Mouse (Mus musculus) lung, postnatal 0 days (tissue): ENCODE measurements around the gene 6430548M08Rik. TPM values are rescaled to one million over a fixed set of nuclear protein-coding genes. Genes with fewer than 3 reads are reported as not detected.

ENCODE experiments used
- ATAC-seq: fragments of 200-750 bp; cut with Nextera tagmentation; 2 replicates; pipeline ENCODE4 v1.8.0; 2017; ENCODE audit warnings: moderate library complexity
- DNase-seq: peaks from one replicate; pipeline ENCODE4 v3.0.0-alpha.2; 2016; ENCODE audit warnings: low spot score
- H3K27ac ChIP-seq: fragments of 300-500 bp; sonication (generic); 2 replicates; pipeline ENCODE4 v1.5.1; 2014; ENCODE audit warnings: antibody characterized with exemption, mild to moderate bottlenecking, low read length, mixed read lengths
- H3K27me3 ChIP-seq: fragments of 300-500 bp; sonication (generic); replicated peaks from 2 replicates; pipeline ENCODE4 v1.6.1; 2014; ENCODE audit warnings: low read length, mixed read lengths; ENCODE audit not compliant: insufficient read depth
- H3K36me3 ChIP-seq: fragments of 300-500 bp; sonication (generic); 2 replicates; pipeline ENCODE4 v1.6.1; 2014; ENCODE audit warnings: low read length, mixed read lengths; ENCODE audit not compliant: insufficient read depth
- H3K4me1 ChIP-seq: fragments of 300-500 bp; sonication (generic); 2 replicates; pipeline ENCODE4 v1.6.1; 2014; ENCODE audit warnings: antibody characterized with exemption, low read depth, low read length, mixed read lengths; ENCODE audit not compliant: insufficient read depth
- H3K4me2 ChIP-seq: fragments of 300-500 bp; sonication (generic); replicated peaks from 2 replicates; pipeline ENCODE4 v1.6.1; 2014; ENCODE audit warnings: low read depth, mild to moderate bottlenecking, low read length, moderate library complexity, mixed read lengths
- H3K4me3 ChIP-seq: fragments of 300-500 bp; sonication (generic); 2 replicates; pipeline ENCODE4 v1.5.1; 2014; ENCODE audit warnings: low read depth, low read length
- H3K9ac ChIP-seq: fragments of 300-500 bp; sonication (generic); replicated peaks from 2 replicates; pipeline ENCODE4 v1.6.1; 2014; ENCODE audit warnings: low read depth, mild to moderate bottlenecking
- H3K9me3 ChIP-seq: fragments of 300-500 bp; sonication (generic); 2 replicates; pipeline ENCODE4 v1.6.1; 2016; ENCODE audit warnings: low read length, mixed read lengths
- CTCF ChIP-seq: IDR thresholded peaks from 2 replicates; pipeline ENCODE4 v1.5.1; 2016; ENCODE audit warnings: antibody characterized with exemption, mild to moderate bottlenecking
- EP300 ChIP-seq: IDR thresholded peaks from 2 replicates; pipeline ENCODE4 v1.6.1; 2016; ENCODE audit warnings: antibody characterized with exemption, mild to moderate bottlenecking, control low read depth
- WGBS: fragments of 180-500 bp; shearing (Covaris S2); extraction: QIAGEN DNeasy Blood & Tissue Kit; methylation state at CpG from one replicate; pipeline ENCODE4 v1.1.7; 2014; 5-methylcytosine and 5-hydroxymethylcytosine counted together
- polyA plus RNA-seq: library from polyadenylated mRNA; unstranded; fragments of >200 nt; fragmentation: Nextera tagmentation; extraction: Ambion mirVana; gene quantifications from 2 replicates; pipeline ENCODE4 v1.2.1, GENCODE M21; 2015

The 6430548M08Rik gene
- polyA plus RNA-seq, 1 experiment from 2014 or later, result 16.3 TPM

DNA sequence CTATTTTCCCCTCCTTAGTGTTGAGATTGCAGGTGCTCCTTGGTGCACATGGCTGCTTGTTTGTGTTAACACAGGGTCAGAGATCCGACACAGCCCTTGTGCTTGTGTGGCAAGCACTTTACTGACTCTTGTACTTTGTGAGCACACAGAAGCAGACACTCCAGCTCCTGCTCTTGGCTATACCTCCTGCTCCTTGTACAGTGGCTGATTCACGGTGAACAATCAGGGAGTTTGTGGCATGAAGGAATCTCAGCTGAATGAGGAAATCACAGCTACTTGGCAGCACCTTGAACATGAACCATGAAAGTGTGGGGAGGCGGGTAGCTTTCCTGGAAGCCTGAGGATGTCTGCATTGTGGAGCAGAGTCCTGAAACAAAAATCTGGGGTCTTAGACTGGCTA lies 26.8 kb downstream of the 6430548M08Rik start:
- no peaks in the 10 kb centered on the region for H3K9me3 ChIP-seq
- peaks cover 6% of the 10 kb centered on the region; the same call in 1 of the 2 replicates for H3K4me1 ChIP-seq
- TF ChIP-seq EP300 (peak; percentile 21; the same call in 1 of the 2 replicates), CTCF (no peak)
- no peak overlapping the region for H3K27ac ChIP-seq
- H3K4me2 ChIP-seq, result no peak overlapping the region
- no peak overlapping the region for H3K4me3 ChIP-seq
- no peak overlapping the region for H3K9ac ChIP-seq
- no peaks in the 10 kb centered on the region for H3K36me3 ChIP-seq
- WGBS, result 56% methylated on average over 3 of the region's 3 CpGs
- peak; percentile 91 for DNase-seq
- peak; percentile 83 for ATAC-seq
- peaks cover 9% of the 10 kb centered on the region; the same call in 1 of the 2 replicates for H3K27me3 ChIP-seq

DNA sequence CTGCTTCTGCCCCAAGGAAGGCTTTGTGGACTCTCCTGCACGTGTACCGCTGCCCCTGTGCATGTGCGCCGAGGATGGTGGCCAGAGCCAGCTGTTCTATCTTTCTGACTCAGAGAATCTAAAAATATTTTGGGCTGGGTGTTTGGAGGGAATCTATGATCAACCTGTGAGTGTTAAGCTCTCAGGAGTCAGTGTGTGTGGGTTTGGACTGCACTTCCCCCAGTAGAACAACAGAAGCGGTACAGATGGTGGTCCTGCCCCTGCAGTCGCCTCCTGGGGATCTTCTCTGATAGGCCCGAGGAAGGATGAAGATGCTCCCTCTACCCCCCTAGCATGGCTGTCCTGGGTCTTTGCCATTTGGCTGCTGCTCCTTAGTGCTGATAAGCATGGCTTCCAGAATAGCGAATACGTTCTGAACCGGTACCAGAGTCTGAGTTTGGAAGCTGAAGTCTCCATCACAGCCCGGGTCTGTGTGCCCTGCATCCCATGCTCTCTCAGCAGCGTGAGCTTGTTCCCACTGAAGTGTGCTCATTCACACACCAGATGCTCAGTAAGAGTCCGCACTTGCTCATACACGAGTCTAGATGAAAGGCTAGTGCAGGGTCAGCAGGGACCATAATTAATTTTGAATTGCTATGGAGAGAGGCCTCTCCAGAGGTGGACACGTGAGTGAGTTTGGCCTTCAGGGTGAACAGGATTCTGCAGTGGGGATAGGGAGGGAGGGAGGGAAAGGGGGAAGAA lies 30.1 kb downstream of the 6430548M08Rik start:
- H3K27ac ChIP-seq, result peak overlapping the region; percentile 51; the same call in 1 of the 2 replicates
- no peaks in the 10 kb centered on the region for H3K9me3 ChIP-seq
- WGBS, result 61% methylated on average over 15 of the region's 15 CpGs
- peaks cover 6% of the 10 kb centered on the region; the same call in 1 of the 2 replicates for H3K4me1 ChIP-seq
- no peaks in the 10 kb centered on the region for H3K36me3 ChIP-seq
- ATAC-seq (no peak), DNase-seq (no peak)
- TF ChIP-seq CTCF (no peak), EP300 (no peak)
- H3K4me3 ChIP-seq, result no peak overlapping the region
- H3K4me2 ChIP-seq, result no peak overlapping the region
- no peaks in the 10 kb centered on the region for H3K27me3 ChIP-seq
- H3K9ac ChIP-seq, result no peak overlapping the region

DNA sequence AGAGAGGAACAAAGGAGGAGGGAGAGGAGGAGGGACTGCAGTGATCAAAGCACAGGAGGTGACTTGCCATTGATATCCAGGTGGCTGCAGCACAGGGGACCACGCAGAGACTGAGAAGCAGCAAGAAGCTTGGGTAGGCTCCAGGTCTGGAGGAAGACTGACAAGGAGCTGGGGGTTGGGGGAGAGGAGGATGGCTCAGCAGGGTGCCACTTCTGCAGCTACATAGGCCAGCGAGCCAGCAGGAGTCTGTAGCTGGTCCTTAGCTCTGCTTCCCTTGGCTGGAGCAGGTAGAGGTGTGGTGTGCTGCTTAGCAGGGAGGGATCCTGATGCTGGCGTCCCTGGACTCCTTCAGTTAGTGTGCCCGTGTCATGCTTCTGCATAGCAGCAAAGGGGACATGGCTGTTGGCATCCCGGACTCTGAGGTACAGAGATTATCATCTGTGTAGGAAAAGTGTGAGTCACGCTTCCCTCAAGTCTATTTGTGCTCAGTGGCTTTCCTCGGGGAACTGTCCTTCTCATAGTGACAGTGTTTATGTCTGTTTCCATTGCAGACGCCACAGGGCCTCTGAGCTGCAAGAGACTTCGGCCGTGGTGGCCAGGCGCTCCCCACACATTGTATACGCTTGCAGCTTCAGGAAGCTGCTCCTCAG lies 30.8 kb downstream of the 6430548M08Rik start:
- peak; percentile 97 for TF ChIP-seq EP300
- TF ChIP-seq CTCF, result no peak
- peak; percentile 90 for ATAC-seq
- DNase-seq, result peak; percentile 71
- H3K36me3 ChIP-seq, result no peaks in the 10 kb centered on the region
- no peak overlapping the region for H3K9ac ChIP-seq
- no peaks in the 10 kb centered on the region for H3K9me3 ChIP-seq
- WGBS, result 32% methylated on average over 12 of the region's 12 CpGs
- peak overlapping the region; percentile 51; the same call in 1 of the 2 replicates for H3K27ac ChIP-seq
- no peak overlapping the region for H3K4me3 ChIP-seq
- H3K4me2 ChIP-seq, result no peak overlapping the region
- H3K4me1 ChIP-seq, result peaks cover 6% of the 10 kb centered on the region; the same call in 1 of the 2 replicates
- H3K27me3 ChIP-seq, result no peaks in the 10 kb centered on the region

DNA sequence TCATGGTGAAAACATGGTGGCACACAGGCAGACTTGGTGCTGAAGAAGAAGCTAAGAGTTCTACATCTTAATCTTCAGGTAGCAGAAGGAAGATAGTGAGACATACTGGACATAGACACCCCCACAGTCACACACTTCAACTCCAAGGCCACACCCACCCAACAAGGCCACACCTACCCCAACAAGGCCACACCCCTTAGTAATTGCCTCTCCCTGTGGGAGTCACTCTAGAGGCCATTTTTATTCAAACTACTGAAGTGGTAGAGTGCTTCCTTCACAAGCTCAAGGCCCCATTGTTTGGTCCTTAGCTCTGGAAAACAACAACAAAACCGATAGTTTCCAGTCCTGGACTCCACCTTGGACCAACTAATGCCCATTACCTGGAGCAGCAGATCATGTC lies 32.1 kb downstream of the 6430548M08Rik start:
- WGBS, result 65% methylated on average over 1 of the region's 1 CpGs

DNA sequence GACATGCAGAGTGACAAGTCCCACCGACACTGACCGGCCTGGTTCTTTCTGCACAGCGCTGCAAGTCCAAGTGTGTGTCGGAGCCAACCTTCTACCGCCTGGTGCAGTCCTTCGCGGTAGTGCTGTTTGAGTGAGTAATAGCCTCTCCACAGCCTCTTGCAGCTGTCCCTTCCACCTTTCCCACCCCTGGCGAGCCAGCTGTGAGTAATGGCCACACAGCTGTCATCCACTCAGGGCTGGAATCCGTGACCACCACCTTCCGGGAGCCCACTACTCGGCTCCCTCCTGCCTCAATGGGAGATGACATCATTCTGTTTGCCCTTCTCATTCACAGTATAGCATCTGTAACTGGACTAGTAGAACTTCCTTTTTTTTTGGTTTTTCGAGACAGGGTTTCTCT lies 36.1 kb downstream of the 6430548M08Rik start:
- Histone ChIP-seq H3K36me3 (no peaks in the 10 kb centered on the region), H3K27me3 (no peaks in the 10 kb centered on the region), H3K4me3 (no peak overlapping the region), H3K27ac (no peak overlapping the region), H3K4me1 (no peaks in the 10 kb centered on the region), H3K9ac (no peak overlapping the region), H3K9me3 (no peaks in the 10 kb centered on the region), H3K4me2 (no peak overlapping the region)
- no peak for ATAC-seq
- TF ChIP-seq CTCF, result no peak
- TF ChIP-seq EP300, result no peak
- no peak for DNase-seq
- 42% methylated on average over 12 of the region's 12 CpGs for WGBS

More for the DNA sequence above, 32.1 kb downstream of the 6430548M08Rik start:
- no peaks in the 10 kb centered on the region for H3K36me3 ChIP-seq
- H3K9me3 ChIP-seq, result no peaks in the 10 kb centered on the region
- DNase-seq (no peak), ATAC-seq (no peak)
- peaks cover 6% of the 10 kb centered on the region; the same call in 1 of the 2 replicates for H3K4me1 ChIP-seq
- H3K4me2 ChIP-seq, result no peak overlapping the region
- no peak overlapping the region for H3K9ac ChIP-seq
- H3K27me3 ChIP-seq, result no peaks in the 10 kb centered on the region
- TF ChIP-seq EP300 (no peak), CTCF (no peak)
- no peak overlapping the region for H3K4me3 ChIP-seq
- 0 out of 2 replicates have a peak overlapping the region, but pooled peaks have one; percentile 59 for H3K27ac ChIP-seq

DNA sequence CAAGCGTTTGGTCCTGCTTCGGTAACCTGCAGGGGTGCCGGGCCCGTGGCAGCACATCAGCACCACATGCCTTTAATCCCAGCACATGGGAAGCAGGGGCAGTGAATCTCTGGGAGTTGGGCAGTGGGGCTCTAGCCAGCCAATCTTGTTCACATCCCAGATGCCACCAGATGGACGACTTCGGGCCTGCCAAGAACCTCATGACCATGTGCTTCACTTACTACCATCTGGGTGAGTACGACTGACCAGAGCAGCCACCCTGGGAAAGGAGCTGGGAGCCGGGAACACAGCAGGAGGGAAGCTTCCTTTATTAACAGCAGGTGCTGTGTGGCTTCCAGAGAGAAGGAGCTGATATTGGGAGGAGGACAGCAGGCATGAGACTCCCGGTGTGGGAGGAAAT lies 37.2 kb downstream of the 6430548M08Rik start:
- Histone ChIP-seq H3K4me3 (no peak overlapping the region), H3K4me2 (no peak overlapping the region), H3K36me3 (no peaks in the 10 kb centered on the region), H3K9me3 (no peaks in the 10 kb centered on the region), H3K4me1 (no peaks in the 10 kb centered on the region), H3K27me3 (no peaks in the 10 kb centered on the region), H3K9ac (no peak overlapping the region), H3K27ac (no peak overlapping the region)
- 71% methylated on average over 9 of the region's 9 CpGs for WGBS
- ATAC-seq (no peak), DNase-seq (no peak)
- TF ChIP-seq CTCF, result no peak
- TF ChIP-seq EP300, result no peak
